In genomic region chr5:145102706-145103105, GRCm38 (mm10) we compare ENCODE assay signal across 29 mouse cellular contexts. TPM values are rescaled to one million over a fixed set of nuclear protein-coding genes. Genes with fewer than 3 reads are reported as not detected.
DNase-seq lines count a peak whose midpoint lies in the region; ATAC-seq and TF ChIP-seq lines count a peak whose summit lies in the region.
"Had no signal": no experiment of that assay in that cellular context is flagged by ENCODE, and none has a peak within 500 bp of the region (broad histone marks: within the 10 kb centered on the region; RNA-seq: fewer than 3 reads in every experiment).

No protein-coding gene starts in this region.

- H3K4me3 ChIP-seq in liver, embryonic 12.5 days = no peak overlapping the region
- H3K4me3 ChIP-seq in MEL (ENCODE audit: control insufficient read depth in 1 of 2, insufficient read depth in 1 of 2, low read depth in 2 of 2, low read length in 2 of 2) = no peak overlapping the region
- H3K4me3 ChIP-seq in intestine, embryonic 15.5 days (replicated peaks) = no peak overlapping the region
- no peak overlapping the region for H3K4me3 ChIP-seq in stomach, embryonic 16.5 days (replicated peaks; ENCODE audit: low read length)
- H3K4me3 ChIP-seq in midbrain, embryonic 13.5 days (replicated peaks) = no peak overlapping the region
- H3K4me3 ChIP-seq: midbrain, embryonic 15.5 days had no signal

- H3K9me3 ChIP-seq in liver, embryonic 12.5 days (replicated peaks) = no peaks in the 10 kb centered on the region
- H3K9me3 ChIP-seq in MEL (replicated peaks; ENCODE audit: insufficient read depth, low read length) = no peaks in the 10 kb centered on the region
- no peaks in the 10 kb centered on the region for H3K9me3 ChIP-seq in intestine, embryonic 15.5 days
- no peaks in the 10 kb centered on the region for H3K9me3 ChIP-seq in stomach, embryonic 16.5 days (replicated peaks; ENCODE audit: control insufficient read depth, low read length)
- H3K9me3 ChIP-seq in midbrain, embryonic 13.5 days = no peaks in the 10 kb centered on the region
- H3K9me3 ChIP-seq: midbrain, embryonic 15.5 days had no signal

- no peaks in the 10 kb centered on the region for H3K27me3 ChIP-seq in liver, embryonic 12.5 days (replicated peaks)
- no peaks in the 10 kb centered on the region for H3K27me3 ChIP-seq in MEL (ENCODE audit: control insufficient read depth in 1 of 2, insufficient read depth in 2 of 2, low read length in 2 of 2)
- H3K27me3 ChIP-seq in intestine, embryonic 15.5 days (replicated peaks) = no peaks in the 10 kb centered on the region
- no peaks in the 10 kb centered on the region for H3K27me3 ChIP-seq in stomach, embryonic 16.5 days (ENCODE audit: control insufficient read depth, insufficient read depth, low read length)
- no peaks in the 10 kb centered on the region for H3K27me3 ChIP-seq in midbrain, embryonic 13.5 days
- H3K27me3 ChIP-seq: CH12.LX; midbrain, embryonic 15.5 days; Patski had no signal

- peak; percentile 57; the same call in 1 of the 2 replicates for ATAC-seq in liver, embryonic 12.5 days
- peak; percentile 85 for ATAC-seq in intestine, embryonic 15.5 days
- ATAC-seq in stomach, embryonic 16.5 days (ENCODE audit: insufficient read depth, low FRiP score) = peak; percentile 68; the same call in 1 of the 2 replicates
- ATAC-seq in midbrain, embryonic 13.5 days = no peak
- ATAC-seq: forebrain, postnatal 0 days; midbrain, embryonic 15.5 days; Patski had no signal

- H3K4me2 ChIP-seq in liver, embryonic 12.5 days = no peak overlapping the region
- no peak overlapping the region for H3K4me2 ChIP-seq in intestine, embryonic 15.5 days (replicated peaks)
- H3K4me2 ChIP-seq in stomach, embryonic 16.5 days (ENCODE audit: low read depth, low read length) = no peak overlapping the region
- H3K4me2 ChIP-seq in midbrain, embryonic 13.5 days (replicated peaks) = no peak overlapping the region
- H3K4me2 ChIP-seq: hindbrain, embryonic 14.5 days; midbrain, embryonic 15.5 days had no signal

- DNase-seq in liver (no peak), MEL (ENCODE audit: low read depth, low spot score) (peak; percentile 91)
- no peak for DNase-seq in layer of hippocampus, postnatal 10 days (ENCODE audit: low spot score in 2 of 2)
- DNase-seq: adrenal gland, postnatal 14 days; cerebellum, adult 11-12 months; cerebellum, postnatal 14 days; forebrain, postnatal 0 days; gastrocnemius, postnatal 10 days; heart, adult 11 months; heart, postnatal 36 days; kidney, adult 11 months; right cerebral cortex, postnatal 14 days; thymus, postnatal 25 days had no signal

- TF ChIP-seq EP300 in MEL (IDR thresholded peaks at IDR 0.05; ENCODE audit: low read depth in 1 of 2, low read length in 2 of 2) = peak; percentile 63 to 84

- WGBS in liver, embryonic 12.5 days (ENCODE audit: insufficient replicate concordance) = 48% methylated on average over 4 of the region's 4 CpGs
- 68% methylated on average over 4 of the region's 4 CpGs for WGBS in intestine, embryonic 15.5 days
- 67% methylated on average over 4 of the region's 4 CpGs for WGBS in stomach, embryonic 16.5 days
- 97% methylated on average over 4 of the region's 4 CpGs for WGBS in midbrain, embryonic 13.5 days

- 0 out of 2 replicates have a peak overlapping the region, but pooled peaks have one; percentile 10 for H3K27ac ChIP-seq in liver, embryonic 12.5 days
- H3K27ac ChIP-seq in MEL (ENCODE audit: control insufficient read depth, low read depth, low read length) = peak overlapping the region; percentile 86
- no peak overlapping the region for H3K27ac ChIP-seq in intestine, embryonic 15.5 days
- H3K27ac ChIP-seq in stomach, embryonic 16.5 days (ENCODE audit: low read length) = no peak overlapping the region
- no peak overlapping the region for H3K27ac ChIP-seq in midbrain, embryonic 13.5 days
- H3K27ac ChIP-seq: hindbrain, embryonic 14.5 days; midbrain, embryonic 15.5 days had no signal

- no peak for TF ChIP-seq POLR2A in MEL (IDR thresholded peaks at IDR 0.05; ENCODE audit: control insufficient read depth in 1 of 2, insufficient read depth in 1 of 2, low read depth in 1 of 2, low read length in 2 of 2, poor library complexity in 1 of 2)

- TF ChIP-seq CTCF in MEL (IDR thresholded peaks at IDR 0.05 in 2 of 3, conservative IDR thresholded peaks at IDR 0.05 in 1 of 3; ENCODE audit: control insufficient read depth in 1 of 3, insufficient read depth in 1 of 3, low read depth in 2 of 3, low read length in 3 of 3, poor library complexity in 1 of 3, severe bottlenecking in 1 of 3) = no peak

- H3K9ac ChIP-seq in liver, embryonic 12.5 days = no peak overlapping the region
- no peak overlapping the region for H3K9ac ChIP-seq in MEL (ENCODE audit: control insufficient read depth, low read depth, low read length, poor library complexity, severe bottlenecking)
- H3K9ac ChIP-seq in intestine, embryonic 15.5 days = no peak overlapping the region
- H3K9ac ChIP-seq in stomach, embryonic 16.5 days (ENCODE audit: low read length) = no peak overlapping the region
- H3K9ac ChIP-seq in midbrain, embryonic 13.5 days (replicated peaks) = no peak overlapping the region
- H3K9ac ChIP-seq: forebrain, postnatal 0 days; hindbrain, embryonic 14.5 days; midbrain, embryonic 15.5 days had no signal

- peaks cover 4% of the 10 kb centered on the region; the same call in 1 of the 2 replicates for H3K4me1 ChIP-seq in liver, embryonic 12.5 days
- H3K4me1 ChIP-seq in MEL (ENCODE audit: control insufficient read depth in 1 of 2, insufficient read depth in 2 of 2, low read length in 2 of 2) = peaks cover 9 to 27% of the 10 kb centered on the region in 2 experiments
- no peaks in the 10 kb centered on the region for H3K4me1 ChIP-seq in intestine, embryonic 15.5 days (replicated peaks)
- no peaks in the 10 kb centered on the region for H3K4me1 ChIP-seq in stomach, embryonic 16.5 days (ENCODE audit: control insufficient read depth, insufficient read depth, low read length)
- no peaks in the 10 kb centered on the region for H3K4me1 ChIP-seq in midbrain, embryonic 13.5 days (replicated peaks)
- H3K4me1 ChIP-seq: midbrain, embryonic 15.5 days had no signal

- no peak for TF ChIP-seq RAD21 in MEL (IDR thresholded peaks at IDR 0.05; ENCODE audit: low read depth, low read length)

- peaks cover 100% of the 10 kb centered on the region for H3K36me3 ChIP-seq in liver, embryonic 12.5 days
- H3K36me3 ChIP-seq in MEL (ENCODE audit: control insufficient read depth in 1 of 2, insufficient read depth in 2 of 2, low read length in 2 of 2) = peaks cover 25 to 28% of the 10 kb centered on the region in 2 experiments
- H3K36me3 ChIP-seq in intestine, embryonic 15.5 days = peaks cover 38% of the 10 kb centered on the region
- peaks cover 45% of the 10 kb centered on the region for H3K36me3 ChIP-seq in stomach, embryonic 16.5 days (ENCODE audit: control insufficient read depth, insufficient read depth, low read length)
- peaks cover 96% of the 10 kb centered on the region for H3K36me3 ChIP-seq in midbrain, embryonic 13.5 days

- no peaks in the 10 kb centered on the region for H3K79me2 ChIP-seq in MEL (ENCODE audit: control insufficient read depth, insufficient read depth, low read length, poor library complexity)

RNA-seq across cellular contexts. Expression of gene Arpc1b, which starts 11.3 kb away (rescaled TPM):
- 175 and 180 TPM in 2 replicates for polyA plus RNA-seq in liver, embryonic 12.5 days (2016; fragmentation: Nextera tagmentation; extraction: Ambion mirVana)
- total RNA-seq in MEL (2012; rRNA removed) = 432 and 582 TPM in 2 replicates
- 100 to 1,000 TPM; 143 to 708 TPM for polyA plus RNA-seq in MEL (2012; ENCODE audit: insufficient read depth in 1 of 2, insufficient read length in 2 of 2, low read depth in 1 of 2, low replicate concordance in 2 of 2, missing spikeins in 1 of 2)
- 554 and 591 TPM in 2 replicates for polyA plus RNA-seq in intestine, embryonic 15.5 days (2015; fragmentation: Nextera tagmentation; extraction: Ambion mirVana)
- polyA plus RNA-seq in stomach, embryonic 16.5 days (2015; fragmentation: Nextera tagmentation; extraction: Ambion mirVana) = 381 and 399 TPM in 2 replicates
- 10 to 100 TPM; 25.5 to 39.0 TPM for total RNA-seq in layer of hippocampus, postnatal 10 days (2021)
- polyA plus RNA-seq in midbrain, embryonic 13.5 days (2015; fragmentation: Nextera tagmentation; extraction: Ambion mirVana) = 51.3 and 64.1 TPM in 2 replicates

RNA-seq across cellular contexts. Expression of gene Kpna7, which starts 18.9 kb away (rescaled TPM):
- polyA plus RNA-seq in liver, embryonic 12.5 days (2016; fragmentation: Nextera tagmentation; extraction: Ambion mirVana) = 0.05 TPM in 2 replicates
- 0.35 and 2.5 TPM in 2 replicates for total RNA-seq in MEL (2012; rRNA removed)
- polyA plus RNA-seq in MEL (2012; ENCODE audit: insufficient read depth in 1 of 2, insufficient read length in 2 of 2, low read depth in 1 of 2, low replicate concordance in 2 of 2, missing spikeins in 1 of 2) = 1 to 10 TPM in 1 of 2 experiments, not detected in 1; 2.2 TPM
- polyA plus RNA-seq in intestine, embryonic 15.5 days (2015; fragmentation: Nextera tagmentation; extraction: Ambion mirVana) = 0.21 and 0.38 TPM in 2 replicates
- 0.08 and 0.27 TPM in 2 replicates for polyA plus RNA-seq in stomach, embryonic 16.5 days (2015; fragmentation: Nextera tagmentation; extraction: Ambion mirVana)
- not detected for total RNA-seq in layer of hippocampus, postnatal 10 days (2021)
- polyA plus RNA-seq in midbrain, embryonic 13.5 days (2015; fragmentation: Nextera tagmentation; extraction: Ambion mirVana) = not detected in 2 replicates
- total RNA-seq: adrenal gland, postnatal 14 days; CH12.LX; forebrain, postnatal 0 days; gastrocnemius, postnatal 10 days; heart, postnatal 36 days; left cerebral cortex, postnatal 25 days; neutrophil, adult 5-6 weeks had no signal
- polyA plus RNA-seq: embryonic facial prominence, embryonic 14.5 days; forebrain, postnatal 0 days; heart, embryonic 14.5 days; hindbrain, embryonic 14.5 days; kidney, embryonic 16.5 days; large intestine, adult 2 months; limb, embryonic 14.5 days; lung, embryonic 16.5 days; midbrain, embryonic 15.5 days had no signal

RNA-seq across cellular contexts. Expression of gene Arpc1a, which starts 19.1 kb away (rescaled TPM):
- polyA plus RNA-seq in liver, embryonic 12.5 days (2016; fragmentation: Nextera tagmentation; extraction: Ambion mirVana) = 74.5 and 75.5 TPM in 2 replicates
- 85.8 and 96.9 TPM in 2 replicates for total RNA-seq in MEL (2012; rRNA removed)
- polyA plus RNA-seq in MEL (2012; ENCODE audit: insufficient read depth in 1 of 2, insufficient read length in 2 of 2, low read depth in 1 of 2, low replicate concordance in 2 of 2, missing spikeins in 1 of 2) = 100 to 1,000 TPM; 187 to 306 TPM
- polyA plus RNA-seq in intestine, embryonic 15.5 days (2015; fragmentation: Nextera tagmentation; extraction: Ambion mirVana) = 130 and 134 TPM in 2 replicates
- polyA plus RNA-seq in stomach, embryonic 16.5 days (2015; fragmentation: Nextera tagmentation; extraction: Ambion mirVana) = 148 and 155 TPM in 2 replicates
- total RNA-seq in layer of hippocampus, postnatal 10 days (2021) = 100 to 1,000 TPM; 199 to 202 TPM
- polyA plus RNA-seq in midbrain, embryonic 13.5 days (2015; fragmentation: Nextera tagmentation; extraction: Ambion mirVana) = 250 and 259 TPM in 2 replicates

RNA-seq across cellular contexts. Expression of gene Pdap1, which starts 37.3 kb away (rescaled TPM):
- 78.0 and 80.6 TPM in 2 replicates for polyA plus RNA-seq in liver, embryonic 12.5 days (2016; fragmentation: Nextera tagmentation; extraction: Ambion mirVana)
- total RNA-seq in MEL (2012; rRNA removed) = 104 and 106 TPM in 2 replicates
- polyA plus RNA-seq in MEL (2012; ENCODE audit: insufficient read depth in 1 of 2, insufficient read length in 2 of 2, low read depth in 1 of 2, low replicate concordance in 2 of 2, missing spikeins in 1 of 2) = 100 to 1,000 TPM in 1 of 2 experiments, not detected in 1; 301 TPM
- 77.0 and 87.1 TPM in 2 replicates for polyA plus RNA-seq in intestine, embryonic 15.5 days (2015; fragmentation: Nextera tagmentation; extraction: Ambion mirVana)
- 77.8 and 81.4 TPM in 2 replicates for polyA plus RNA-seq in stomach, embryonic 16.5 days (2015; fragmentation: Nextera tagmentation; extraction: Ambion mirVana)
- total RNA-seq in layer of hippocampus, postnatal 10 days (2021) = 100 to 1,000 TPM; 139 to 140 TPM
- 131 TPM in 2 replicates for polyA plus RNA-seq in midbrain, embryonic 13.5 days (2015; fragmentation: Nextera tagmentation; extraction: Ambion mirVana)

RNA-seq across cellular contexts. Expression of gene Bud31, which starts 37.5 kb away (rescaled TPM):
- 171 TPM in 2 replicates for polyA plus RNA-seq in liver, embryonic 12.5 days (2016; fragmentation: Nextera tagmentation; extraction: Ambion mirVana)
- 203 and 207 TPM in 2 replicates for total RNA-seq in MEL (2012; rRNA removed)
- 100 to 1,000 TPM in 1 of 2 experiments, not detected in 1; 193 TPM for polyA plus RNA-seq in MEL (2012; ENCODE audit: insufficient read depth in 1 of 2, insufficient read length in 2 of 2, low read depth in 1 of 2, low replicate concordance in 2 of 2, missing spikeins in 1 of 2)
- polyA plus RNA-seq in intestine, embryonic 15.5 days (2015; fragmentation: Nextera tagmentation; extraction: Ambion mirVana) = 176 and 185 TPM in 2 replicates
- 147 and 167 TPM in 2 replicates for polyA plus RNA-seq in stomach, embryonic 16.5 days (2015; fragmentation: Nextera tagmentation; extraction: Ambion mirVana)
- total RNA-seq in layer of hippocampus, postnatal 10 days (2021) = 10 to 100 TPM; 80.5 to 85.9 TPM
- 228 and 231 TPM in 2 replicates for polyA plus RNA-seq in midbrain, embryonic 13.5 days (2015; fragmentation: Nextera tagmentation; extraction: Ambion mirVana)

Comparison
In these comparisons a context has a peak if more than half of its experiments do, and no peak if none do; other contexts are left out.
1. H3K27ac ChIP-seq: peak in liver, embryonic 12.5 days (single experiment) and MEL (single experiment); none in intestine, embryonic 15.5 days (single experiment), stomach, embryonic 16.5 days (single experiment) and midbrain, embryonic 13.5 days (single experiment).